Mouse (Mus musculus) embryonic fibroblast, embryonic 13.5 days (primary cell): ENCODE results near the gene Nme3. TPM values are rescaled to one million over a fixed set of nuclear protein-coding genes. Genes with fewer than 3 reads are reported as not detected.
A peak's percentile ranks its signal among the peaks of the same experiment; 100 is the strongest.

Experiments
- H3K27ac ChIP-seq: 2 replicates; pipeline ENCODE4 v1.5.1; 2012; ENCODE audit warnings: low read length, control low read depth, inconsistent platforms; ENCODE audit not compliant: insufficient read depth
- H3K4me1 ChIP-seq: 2 replicates; pipeline ENCODE4 v1.6.1; 2011; ENCODE audit warnings: low read length; ENCODE audit not compliant: control insufficient read depth, insufficient read depth
- H3K4me3 ChIP-seq: 2 replicates; pipeline ENCODE4 v1.5.1; 2011; ENCODE audit warnings: mild to moderate bottlenecking, control low read depth, low read length; ENCODE audit not compliant: insufficient read depth
- CTCF ChIP-seq: IDR thresholded peaks from 2 replicates; pipeline ENCODE4 v1.5.1; 2011; ENCODE audit warnings: mild to moderate bottlenecking, control low read depth, low read length, moderate library complexity, borderline replicate concordance; ENCODE audit not compliant: insufficient read depth
- POLR2A ChIP-seq: IDR thresholded peaks from 2 replicates; pipeline ENCODE4 v1.6.1; 2011; ENCODE audit warnings: low read depth, mild to moderate bottlenecking, control low read depth, low read length, moderate library complexity
- polyA plus RNA-seq: library from polyadenylated mRNA; stranded (reverse); fragments of >200 nt; gene quantifications from 2 replicates; pipeline ENCODE4 v1.2.4, GENCODE M21; 2011; ENCODE audit warnings: low read depth; ENCODE audit not compliant: missing spikeins, insufficient read length

Gene Nme3
- 2.7 and 4.7 TPM in 2 replicates for polyA plus RNA-seq

DNA sequence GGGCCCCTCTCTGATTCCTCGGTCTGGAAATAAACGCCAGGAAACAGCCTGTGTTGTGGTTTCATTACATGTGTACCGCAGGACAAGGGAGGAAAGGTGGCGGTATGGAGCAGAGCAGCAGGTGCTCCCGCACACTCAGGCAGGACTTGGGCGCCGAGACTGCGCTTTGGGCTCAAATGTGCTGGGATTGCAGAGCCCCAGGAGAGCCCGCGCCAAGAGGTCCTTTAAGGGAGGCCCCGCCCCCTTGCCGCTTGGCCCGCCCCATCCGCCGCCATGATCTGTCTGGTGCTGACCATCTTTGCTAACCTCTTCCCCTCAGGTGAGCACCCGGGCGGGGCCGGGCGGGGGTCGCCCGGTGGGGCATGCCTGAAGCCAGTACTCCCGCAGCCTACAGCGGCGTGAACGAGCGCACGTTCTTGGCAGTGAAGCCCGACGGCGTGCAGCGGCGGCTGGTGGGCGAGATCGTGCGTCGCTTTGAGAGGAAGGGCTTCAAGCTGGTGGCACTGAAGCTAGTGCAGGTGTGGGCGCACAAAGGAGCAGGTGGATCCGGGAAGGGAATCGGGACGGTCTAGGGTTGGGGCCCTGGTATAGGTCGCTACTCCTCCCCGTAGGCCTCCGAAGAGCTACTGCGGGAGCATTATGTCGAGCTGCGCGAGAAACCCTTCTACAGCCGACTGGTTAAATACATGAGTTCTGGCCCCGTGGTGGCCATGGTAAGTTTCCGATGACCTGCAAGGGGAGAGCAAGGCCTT lies at the start of gene Nme3:
Nme3 (plus strand) TSS at position 260 of the 752 bp plus-strand sequence.
- H3K4me1 ChIP-seq: peaks cover 5% of the 10 kb centered on the region
- H3K4me3 ChIP-seq: peak within 1 kb of the TSS; percentile 83
- H3K27ac ChIP-seq: peak within 1 kb of the TSS; percentile 51
- TF ChIP-seq POLR2A (no peak), CTCF (peak; percentile 34; the same call in 1 of the 2 replicates)

DNA sequence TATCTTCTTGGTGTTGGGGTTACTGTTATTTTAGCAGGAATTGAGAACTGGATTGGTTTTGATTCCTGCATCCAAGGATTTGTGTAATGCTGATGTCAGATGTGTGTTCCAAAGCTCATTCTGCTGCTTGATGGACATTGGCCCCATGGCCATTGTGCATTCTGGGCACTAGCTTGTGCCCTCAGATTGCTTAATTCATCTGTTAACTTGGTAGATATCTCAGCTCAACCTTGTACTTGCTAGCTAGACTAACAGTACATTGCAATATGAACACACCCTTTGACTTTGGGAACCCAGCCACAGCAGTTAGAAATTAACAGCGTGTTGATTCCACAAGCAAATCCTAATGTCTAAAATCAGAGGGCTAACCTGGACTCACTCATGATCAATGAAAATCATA lies 48.9 kb upstream of the Nme3 start:
- no peak overlapping the region for H3K27ac ChIP-seq
- no peak for TF ChIP-seq POLR2A
- no peak for TF ChIP-seq CTCF
- no peak overlapping the region for H3K4me3 ChIP-seq
- H3K4me1 ChIP-seq: peaks cover 3% of the 10 kb centered on the region

DNA sequence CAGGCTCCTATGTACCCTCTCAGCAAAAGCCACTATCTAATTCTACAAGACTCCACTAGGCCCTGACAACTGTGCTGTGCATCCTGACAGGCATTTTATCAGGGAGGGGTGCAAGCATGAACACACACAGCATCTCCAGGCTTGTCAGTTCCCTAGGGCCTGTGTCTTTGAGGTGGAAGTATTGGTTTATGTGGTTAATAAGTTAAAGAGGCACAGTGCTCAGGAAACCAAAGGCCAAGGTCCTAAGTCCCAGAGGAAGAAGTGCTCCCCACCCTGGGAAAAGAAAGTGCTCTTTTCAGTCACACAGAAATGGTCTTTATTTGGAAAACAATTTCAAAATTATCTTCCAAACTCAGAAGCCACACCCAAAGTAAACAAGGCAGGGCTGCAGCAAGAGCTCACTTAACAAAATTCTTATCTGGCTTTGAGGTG lies 47.7 kb upstream of the Nme3 start:
- Histone ChIP-seq H3K27ac (no peak overlapping the region), H3K4me3 (peak overlapping the region; percentile 40), H3K4me1 (peaks cover 3% of the 10 kb centered on the region)
- TF ChIP-seq POLR2A: 0 out of 2 replicates have a peak, but pooled peaks have one; percentile 19
- TF ChIP-seq CTCF: no peak

DNA sequence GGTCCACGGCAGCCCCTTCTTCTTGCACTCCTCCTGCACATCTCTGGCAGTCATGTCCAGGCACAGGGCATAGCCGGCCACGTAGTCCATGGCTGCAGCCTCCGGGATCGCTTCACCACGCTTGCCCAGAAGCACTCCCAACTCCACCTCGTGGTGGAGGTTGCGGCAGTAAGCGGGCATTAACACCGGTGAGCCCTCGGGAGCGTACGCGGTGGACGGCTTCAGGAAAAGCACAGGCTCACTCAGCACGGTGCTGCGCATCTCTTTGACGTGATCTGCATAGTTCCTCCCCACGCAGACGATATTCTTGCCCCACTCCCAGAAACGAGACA lies 46.6 kb upstream of the Nme3 start:
- peaks cover 3% of the 10 kb centered on the region for H3K4me1 ChIP-seq
- TF ChIP-seq CTCF (0 out of 2 replicates have a peak, but pooled peaks have one; percentile 40), POLR2A (no peak; the same call in none of the 2 replicates)

DNA sequence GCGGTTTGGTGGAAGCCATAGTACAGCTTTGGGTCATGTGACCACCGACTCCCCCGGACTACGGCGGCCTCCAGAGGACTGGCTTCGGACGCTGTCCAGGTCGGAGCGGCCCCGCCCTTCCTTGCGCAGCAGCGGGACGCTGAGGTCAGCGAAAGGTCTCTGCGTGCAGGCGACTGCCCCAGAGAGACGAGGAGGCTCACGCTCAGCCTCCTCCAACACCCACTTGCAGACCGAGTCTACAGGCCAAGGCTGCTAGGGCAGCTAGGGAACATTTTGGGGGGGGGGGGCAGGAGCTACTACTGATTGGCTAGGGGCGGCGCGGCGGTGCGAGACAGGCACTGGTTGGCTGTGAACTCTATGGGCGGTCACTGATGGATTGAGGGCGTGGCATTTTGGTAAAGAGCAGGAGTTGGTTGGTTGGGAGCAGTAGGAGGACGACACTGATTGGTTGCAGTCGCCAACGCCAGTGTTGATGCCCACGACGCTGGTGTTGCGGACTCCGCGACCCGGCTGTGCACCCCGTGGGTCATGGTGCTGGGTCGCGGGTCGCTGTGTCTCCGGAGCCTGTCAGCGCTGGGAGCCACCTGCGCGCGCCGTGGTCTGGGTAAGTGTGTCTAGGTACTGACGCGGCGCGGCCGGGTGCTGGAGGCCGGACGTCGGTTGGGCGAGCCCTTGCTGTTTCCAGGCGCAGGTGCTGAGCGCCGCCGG lies 46.1 kb upstream of the Nme3 start, which contains the start of gene Fahd1:
Fahd1 (minus strand) TSS at position 300 of the 708 bp plus-strand sequence.
- TF ChIP-seq POLR2A (peak; percentile 63), CTCF (no peak)
- H3K27ac ChIP-seq: peak within 1 kb of the TSS; percentile 90
- H3K4me3 ChIP-seq: peak within 1 kb of the TSS; percentile 76
- peaks cover 3% of the 10 kb centered on the region for H3K4me1 ChIP-seq

More for the DNA sequence above, 46.6 kb upstream of the Nme3 start:
- Histone ChIP-seq H3K4me3 (peak overlapping the region; percentile 76), H3K27ac (peak overlapping the region; percentile 90)

DNA sequence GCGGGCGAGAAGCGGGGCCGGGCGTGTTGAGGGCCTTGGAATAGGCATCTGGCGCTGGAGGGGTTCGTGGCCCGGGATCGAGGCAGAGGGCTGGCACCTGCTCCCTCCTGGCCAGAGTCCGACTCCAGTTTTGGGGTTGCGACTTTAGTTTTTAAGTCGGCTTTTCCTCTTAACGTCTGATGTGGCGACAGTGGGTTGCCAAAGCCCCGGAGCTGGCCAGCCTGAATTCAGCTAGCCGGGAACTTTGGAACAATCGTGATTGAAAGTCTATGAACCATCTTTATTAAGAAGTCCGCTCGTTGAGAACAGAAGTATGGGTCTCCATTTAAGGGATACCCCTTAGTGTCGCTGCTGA lies 45.5 kb upstream of the Nme3 start:
- Histone ChIP-seq H3K4me3 (peak overlapping the region; percentile 64), H3K4me1 (peaks cover 6% of the 10 kb centered on the region), H3K27ac (no peak overlapping the region)
- TF ChIP-seq POLR2A (no peak), CTCF (no peak)

DNA sequence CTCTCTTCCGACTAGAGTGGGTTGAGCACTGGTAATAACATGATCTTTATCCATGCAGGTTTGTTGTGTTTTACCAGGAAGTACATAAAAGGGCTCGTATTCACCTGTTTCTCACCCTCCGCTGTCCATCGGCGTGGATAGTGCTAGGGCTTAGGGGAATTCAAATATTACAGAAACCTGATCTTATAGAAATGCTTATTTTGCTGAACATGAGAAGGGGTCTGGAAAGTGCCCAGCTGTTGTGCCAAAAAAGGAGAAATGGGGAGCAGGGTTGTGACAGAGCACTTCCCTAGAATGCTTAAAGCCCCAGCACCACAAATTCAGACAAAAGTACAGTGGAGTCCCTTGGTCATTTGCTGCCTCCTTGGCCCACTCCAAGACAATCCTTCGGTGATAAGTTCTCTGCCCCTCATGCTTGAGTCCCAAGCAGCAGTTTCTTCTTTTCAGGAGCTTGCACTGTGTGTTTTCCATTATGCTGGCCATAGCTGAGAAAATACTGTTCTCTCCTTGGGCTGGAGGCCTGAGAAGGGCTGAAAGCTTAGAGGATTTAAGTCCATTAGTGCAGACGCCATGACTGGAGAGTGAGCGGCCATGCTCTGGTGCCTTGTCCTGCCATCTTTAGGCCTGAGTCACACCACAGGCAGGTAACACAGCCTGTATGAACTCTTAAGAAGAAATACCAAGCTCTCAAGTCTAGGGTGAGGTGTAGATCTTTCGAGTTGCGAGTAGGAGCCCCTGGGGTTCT lies 44.7 kb upstream of the Nme3 start:
- TF ChIP-seq CTCF: no peak
- no peak for TF ChIP-seq POLR2A
- Histone ChIP-seq H3K4me3 (no peak overlapping the region), H3K27ac (no peak overlapping the region), H3K4me1 (peaks cover 13% of the 10 kb centered on the region)

DNA sequence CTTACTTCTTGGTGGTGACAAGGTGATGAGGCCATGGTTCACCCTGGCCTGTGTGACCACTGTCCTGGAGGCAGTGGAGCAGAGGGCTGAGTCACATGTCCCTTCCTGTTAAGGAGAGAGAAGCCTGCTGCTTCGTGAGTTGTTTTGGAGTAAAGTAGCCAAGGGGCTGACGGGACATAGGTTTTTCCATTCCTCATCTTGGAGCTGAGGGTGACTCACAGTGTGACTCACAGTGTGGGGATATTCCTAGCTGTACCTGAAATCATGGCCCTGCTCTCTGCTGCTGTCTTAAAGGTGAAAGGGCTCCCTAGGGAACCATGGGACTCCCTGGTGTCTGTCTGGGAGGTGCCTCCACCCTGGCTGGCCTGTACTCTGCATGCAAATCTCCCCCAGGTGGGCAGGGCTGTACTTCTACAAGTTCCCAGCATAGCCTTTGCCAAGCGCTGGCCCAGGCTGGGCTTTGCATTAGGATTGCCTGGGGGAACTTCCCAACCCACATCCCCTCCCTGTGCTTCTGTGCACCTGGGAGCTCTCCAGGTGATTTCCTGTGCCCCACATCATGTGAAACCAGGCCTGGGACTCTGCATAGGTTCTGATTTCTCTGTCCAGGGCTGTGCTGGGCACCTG lies 40.3 kb upstream of the Nme3 start:
- no peak for TF ChIP-seq CTCF
- no peak; the same call in 1 of the 2 replicates for TF ChIP-seq POLR2A
- H3K27ac ChIP-seq: peak overlapping the region; percentile 23; the same call in 1 of the 2 replicates
- H3K4me1 ChIP-seq: peaks cover 10% of the 10 kb centered on the region; the same call in 1 of the 2 replicates
- no peak overlapping the region for H3K4me3 ChIP-seq

DNA sequence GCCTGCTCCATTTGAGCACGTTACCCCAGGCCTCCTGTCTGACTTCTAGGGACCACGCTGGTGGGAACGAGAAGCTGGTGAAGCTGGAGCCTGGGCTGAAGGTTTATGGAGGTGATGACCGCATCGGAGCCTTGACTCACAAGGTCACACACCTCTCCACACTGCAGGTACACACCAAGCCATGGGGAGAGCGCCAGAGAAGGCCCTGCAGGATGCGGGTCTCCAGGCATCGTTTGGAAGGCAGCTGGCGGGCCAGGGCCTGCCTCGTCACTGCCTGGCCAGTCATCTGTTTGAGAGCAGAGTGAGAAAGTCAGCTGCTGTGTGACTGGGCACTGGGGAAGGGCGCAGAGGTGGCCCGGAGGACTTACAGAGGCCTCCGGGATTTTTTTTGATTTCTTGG lies 39.7 kb upstream of the Nme3 start:
- Histone ChIP-seq H3K4me1 (peaks cover 10% of the 10 kb centered on the region; the same call in 1 of the 2 replicates), H3K27ac (no peak overlapping the region), H3K4me3 (no peak overlapping the region)
- TF ChIP-seq POLR2A (no peak), CTCF (no peak)
